Mouse (Mus musculus) liver, adult 2 months (tissue): ENCODE measurements at regions not wholly inside any gene's neighbourhood (a gene's known extent, or its start where the extent isn't known, plus 50 kb on each side); places are given as distances from the start of the nearest gene placed in this dataset.
A peak's percentile ranks its signal among the peaks of the same experiment; 100 is the strongest.

Source experiments
- DNase-seq: peaks from one replicate; pipeline ENCODE4 v3.0.0-alpha.2; 2011; ENCODE audit warnings: low read depth, low spot score; ENCODE audit errors: extremely low read depth
- H3K27ac ChIP-seq: fragments of 200-500 bp; replicated peaks from 2 replicates; pipeline ENCODE4 v1.5.1; 2012; ENCODE audit warnings: low read depth, mild to moderate bottlenecking, control low read depth, inconsistent platforms, low read length; ENCODE audit not compliant: insufficient read depth
- H3K27me3 ChIP-seq: fragments of 200-500 bp; 2 replicates; pipeline ENCODE4 v1.6.1; 2012; ENCODE audit warnings: mild to moderate bottlenecking, moderate library complexity, low read length, inconsistent platforms; ENCODE audit not compliant: control insufficient read depth, insufficient read depth
- H3K36me3 ChIP-seq: fragments of 200-500 bp; 2 replicates; pipeline ENCODE4 v1.6.1; 2012; ENCODE audit warnings: low read length, inconsistent platforms; ENCODE audit not compliant: control insufficient read depth, insufficient read depth
- H3K4me1 ChIP-seq: fragments of 200-500 bp; 2 replicates; pipeline ENCODE4 v1.6.1; 2011; ENCODE audit warnings: low read length; ENCODE audit not compliant: control insufficient read depth, insufficient read depth
- H3K4me3 ChIP-seq: fragments of 200-500 bp; 2 replicates; pipeline ENCODE4 v1.5.1; 2011; ENCODE audit warnings: low read depth, mild to moderate bottlenecking, control low read depth, low read length, moderate library complexity; ENCODE audit not compliant: insufficient read depth
- H3K79me2 ChIP-seq: fragments of 200-500 bp; 2 replicates; pipeline ENCODE4 v1.6.1; 2012; ENCODE audit warnings: inconsistent platforms, mild to moderate bottlenecking, low read length, moderate library complexity; ENCODE audit not compliant: control insufficient read depth, insufficient read depth
- H3K9ac ChIP-seq: fragments of 200-500 bp; 2 replicates; pipeline ENCODE4 v1.6.1; 2012; ENCODE audit warnings: low read depth, mild to moderate bottlenecking, control low read depth, inconsistent platforms, low read length
- CTCF ChIP-seq: fragments of 200-500 bp; IDR thresholded peaks from 2 replicates; pipeline ENCODE4 v1.5.1; 2011; ENCODE audit warnings: low read depth, low read length, control low read depth
- POLR2A ChIP-seq: fragments of 200-500 bp; IDR thresholded peaks from 2 replicates; pipeline ENCODE4 v1.6.1; 2011; ENCODE audit warnings: low read length, control low read depth; ENCODE audit not compliant: insufficient read depth; ENCODE audit errors: extremely low read depth
- WGBS: fragments of 180-500 bp; shearing (Covaris S2); methylation state at CpG from one replicate; pipeline ENCODE4 v1.1.7; 2018; 5-methylcytosine and 5-hydroxymethylcytosine counted together

GRCm38 (mm10) chr16:50907732-50908131, 316.8 kb upstream of the Ccdc54 start:
- Histone ChIP-seq H3K4me3 (no peak overlapping the region), H3K9ac (no peak overlapping the region), H3K27me3 (no peaks in the 10 kb centered on the region), H3K27ac (no peak overlapping the region), H3K79me2 (no peaks in the 10 kb centered on the region), H3K36me3 (no peaks in the 10 kb centered on the region), H3K4me1 (no peaks in the 10 kb centered on the region)
- 50% methylated on average over 2 of the region's 2 CpGs for WGBS
- DNase-seq, result no peak
- TF ChIP-seq POLR2A (no peak), CTCF (no peak)

GRCm38 (mm10) chr16:50899151-50899550, 308.2 kb upstream of the Ccdc54 start:
- Histone ChIP-seq H3K4me3 (no peak overlapping the region), H3K4me1 (no peaks in the 10 kb centered on the region), H3K79me2 (no peaks in the 10 kb centered on the region), H3K9ac (no peak overlapping the region), H3K36me3 (no peaks in the 10 kb centered on the region), H3K27me3 (no peaks in the 10 kb centered on the region), H3K27ac (no peak overlapping the region)
- 81% methylated on average over 2 of the region's 2 CpGs for WGBS
- DNase-seq, result no peak
- TF ChIP-seq POLR2A, result no peak
- TF ChIP-seq CTCF, result no peak

GRCm38 (mm10) chr16:50877926-50878325, 287.0 kb upstream of the Ccdc54 start:
- H3K27ac ChIP-seq, result no peak overlapping the region
- H3K36me3 ChIP-seq, result no peaks in the 10 kb centered on the region
- H3K9ac ChIP-seq, result no peak overlapping the region
- peak; percentile 14 for DNase-seq
- no peaks in the 10 kb centered on the region for H3K27me3 ChIP-seq
- TF ChIP-seq POLR2A, result no peak
- TF ChIP-seq CTCF, result no peak
- WGBS, result 29% methylated on average over 3 of the region's 3 CpGs
- no peaks in the 10 kb centered on the region for H3K79me2 ChIP-seq
- H3K4me3 ChIP-seq, result no peak overlapping the region
- H3K4me1 ChIP-seq, result no peaks in the 10 kb centered on the region

GRCm38 (mm10) chr16:50871318-50871717, 280.4 kb upstream of the Ccdc54 start:
- H3K79me2 ChIP-seq, result no peaks in the 10 kb centered on the region
- WGBS, result 81% methylated on average over 4 of the region's 4 CpGs
- H3K4me1 ChIP-seq, result no peaks in the 10 kb centered on the region
- no peak overlapping the region for H3K27ac ChIP-seq
- no peaks in the 10 kb centered on the region for H3K36me3 ChIP-seq
- H3K9ac ChIP-seq, result no peak overlapping the region
- DNase-seq, result no peak
- no peaks in the 10 kb centered on the region for H3K27me3 ChIP-seq
- no peak for TF ChIP-seq POLR2A
- no peak overlapping the region for H3K4me3 ChIP-seq

GRCm38 (mm10) chr16:50863565-50863964, 272.6 kb upstream of the Ccdc54 start:
- Histone ChIP-seq H3K4me1 (no peaks in the 10 kb centered on the region), H3K79me2 (no peaks in the 10 kb centered on the region), H3K27me3 (no peaks in the 10 kb centered on the region), H3K36me3 (no peaks in the 10 kb centered on the region), H3K4me3 (no peak overlapping the region), H3K9ac (no peak overlapping the region), H3K27ac (no peak overlapping the region)
- TF ChIP-seq CTCF, result no peak
- no peak for TF ChIP-seq POLR2A
- DNase-seq, result no peak
- WGBS, result 77% methylated on average over 5 of the region's 5 CpGs

- DNase-seq, result no peak
Measured at GRCm38 (mm10) chr16:50859513-50859912, 268.6 kb upstream of the Ccdc54 start.

More at GRCm38 (mm10) chr16:50859513-50859912, 268.6 kb upstream of the Ccdc54 start:
- H3K27me3 ChIP-seq, result no peaks in the 10 kb centered on the region
- no peaks in the 10 kb centered on the region for H3K4me1 ChIP-seq
- H3K27ac ChIP-seq, result no peak overlapping the region
- H3K36me3 ChIP-seq, result no peaks in the 10 kb centered on the region
- no peaks in the 10 kb centered on the region for H3K79me2 ChIP-seq
- H3K9ac ChIP-seq, result no peak overlapping the region
- H3K4me3 ChIP-seq, result no peak overlapping the region
- WGBS, result 84% methylated on average over 1 of the region's 1 CpGs
- TF ChIP-seq POLR2A (no peak), CTCF (no peak)
